Mouse (Mus musculus): ENCODE data around the gene Phldb1.

DNA sequence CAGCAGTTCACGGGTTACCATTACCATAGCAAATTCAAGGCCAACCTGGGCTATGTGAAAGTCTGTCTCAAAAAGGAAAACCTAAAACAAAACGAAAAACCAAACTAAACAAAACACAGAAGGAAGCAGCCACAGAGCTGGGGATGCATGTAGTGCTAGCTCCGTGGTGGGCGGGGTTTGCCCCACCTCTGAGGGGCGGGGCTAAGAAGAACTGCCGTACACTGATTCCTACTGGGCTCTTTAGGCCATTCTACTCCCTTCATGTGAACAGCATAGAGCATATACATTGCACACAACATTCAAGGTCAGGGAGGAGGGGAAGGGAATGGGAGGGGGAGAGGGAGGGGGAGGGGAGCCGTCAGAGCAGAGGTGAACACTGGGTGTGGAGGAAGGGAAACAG is 44.4 kb downstream of the Phldb1 start:
- TF ChIP-seq CTCF (IDR thresholded peaks at IDR 0.05; ENCODE audit: extremely low read depth, insufficient read depth, low read length) (no peak), POLR2A (IDR thresholded peaks at IDR 0.05; ENCODE audit: extremely low read depth, insufficient read depth, low read length) (no peak)
